Mouse (Mus musculus) ovary, postnatal 14 days (tissue): ENCODE results near the gene Tenm3.

ENCODE experiments used
- DNase-seq: peaks from one replicate; pipeline ENCODE4 v3.0.0; 2022; ENCODE audit warnings: low spot score

The Tenm3 gene

DNA sequence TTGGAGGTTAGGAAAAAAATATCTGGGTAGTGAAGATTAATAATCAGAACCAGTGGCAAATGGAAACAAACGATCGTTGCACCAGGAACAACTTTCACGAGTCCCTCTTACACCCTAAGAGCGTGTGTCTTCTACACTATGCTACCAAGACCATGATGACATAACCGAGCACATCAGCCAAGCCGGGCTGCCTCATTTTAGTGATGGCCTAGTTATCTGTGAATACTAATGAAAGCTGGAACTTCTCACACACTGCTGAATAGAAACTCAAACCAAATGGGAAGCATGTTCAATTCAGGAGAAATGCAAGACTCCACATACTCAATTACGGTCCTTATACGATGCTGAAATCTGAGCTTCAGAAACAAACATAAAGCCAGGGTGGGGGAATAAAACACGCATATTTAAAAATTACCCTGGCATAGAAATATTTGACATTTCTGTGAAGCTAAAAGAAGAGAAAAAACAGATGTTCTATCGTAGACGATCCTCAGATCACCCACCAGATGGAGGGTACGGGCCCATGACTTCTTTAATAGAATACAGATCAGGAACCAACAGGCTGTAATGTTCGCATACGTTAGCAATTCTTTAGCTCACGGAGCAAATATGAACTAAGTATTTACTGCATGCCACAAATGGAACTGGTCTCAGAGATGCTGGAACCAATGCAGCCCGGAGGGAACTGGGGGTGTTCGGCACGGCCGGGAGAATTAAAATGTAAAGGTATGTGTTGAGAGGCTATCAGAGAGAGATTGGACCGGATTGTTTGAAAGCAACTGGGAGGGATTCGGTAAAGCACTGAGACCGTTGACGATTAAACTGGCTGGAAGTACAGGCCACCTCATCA, 393.1 kb downstream of the Tenm3 start:
- no peak for DNase-seq

DNA sequence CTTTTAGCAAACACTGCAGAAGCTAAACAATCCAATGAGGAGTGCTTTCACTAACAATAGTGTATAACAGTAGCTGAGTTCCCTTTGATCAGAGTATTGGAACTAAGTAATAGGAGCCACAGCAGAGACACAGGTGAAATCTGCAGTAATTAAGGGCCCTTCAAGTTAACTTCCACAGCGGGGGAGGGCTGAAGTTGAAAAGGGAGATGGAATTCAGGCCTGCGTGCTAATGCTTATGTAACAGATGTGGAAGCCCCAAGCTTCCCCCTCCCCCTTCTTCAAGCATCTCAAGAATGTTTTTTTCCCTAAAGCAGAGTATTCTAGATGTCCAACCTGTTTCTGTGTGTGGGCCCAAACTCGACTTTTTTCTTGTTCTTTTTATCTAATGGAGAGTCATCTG, 394.1 kb downstream of the Tenm3 start:
- no peak for DNase-seq

DNA sequence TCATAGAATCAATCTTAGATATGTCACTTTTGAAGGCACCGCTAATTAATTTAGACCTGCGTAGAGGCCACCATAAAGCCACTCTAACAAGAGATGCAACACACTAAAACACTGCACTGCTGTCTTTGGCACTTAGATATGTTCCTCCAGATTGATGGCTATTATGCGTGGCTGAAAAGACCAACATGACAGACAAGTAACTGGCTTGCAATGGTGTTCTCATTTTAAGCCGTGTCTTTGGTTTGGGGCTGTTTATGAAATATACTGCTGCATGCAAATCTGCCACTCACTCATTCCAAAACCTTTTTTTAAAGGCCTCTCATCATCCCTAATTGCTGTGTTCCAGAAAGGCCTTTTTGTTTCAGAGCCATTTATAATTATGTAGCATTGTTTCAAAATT, 398.1 kb downstream of the Tenm3 start:
- DNase-seq = no peak

DNA sequence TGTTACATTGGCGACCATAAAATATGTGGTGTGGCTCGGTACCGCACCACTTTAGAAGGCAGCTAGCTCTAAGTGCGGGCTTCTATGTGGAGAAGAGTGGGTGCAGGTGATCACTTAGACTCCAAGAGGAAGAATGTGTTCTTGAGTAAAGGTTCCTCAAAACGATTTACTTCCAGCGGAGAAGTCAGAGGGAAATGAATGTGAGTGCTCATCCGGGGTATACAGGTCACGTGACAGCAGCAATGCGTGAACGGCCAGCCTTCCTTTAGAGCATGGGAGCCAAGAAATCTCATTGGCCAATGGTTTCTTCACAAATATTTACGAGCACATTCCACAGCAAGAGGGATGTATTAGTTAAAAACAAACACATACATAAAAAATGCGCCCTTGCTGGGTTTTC, 404.3 kb downstream of the Tenm3 start:
- DNase-seq = no peak

DNA sequence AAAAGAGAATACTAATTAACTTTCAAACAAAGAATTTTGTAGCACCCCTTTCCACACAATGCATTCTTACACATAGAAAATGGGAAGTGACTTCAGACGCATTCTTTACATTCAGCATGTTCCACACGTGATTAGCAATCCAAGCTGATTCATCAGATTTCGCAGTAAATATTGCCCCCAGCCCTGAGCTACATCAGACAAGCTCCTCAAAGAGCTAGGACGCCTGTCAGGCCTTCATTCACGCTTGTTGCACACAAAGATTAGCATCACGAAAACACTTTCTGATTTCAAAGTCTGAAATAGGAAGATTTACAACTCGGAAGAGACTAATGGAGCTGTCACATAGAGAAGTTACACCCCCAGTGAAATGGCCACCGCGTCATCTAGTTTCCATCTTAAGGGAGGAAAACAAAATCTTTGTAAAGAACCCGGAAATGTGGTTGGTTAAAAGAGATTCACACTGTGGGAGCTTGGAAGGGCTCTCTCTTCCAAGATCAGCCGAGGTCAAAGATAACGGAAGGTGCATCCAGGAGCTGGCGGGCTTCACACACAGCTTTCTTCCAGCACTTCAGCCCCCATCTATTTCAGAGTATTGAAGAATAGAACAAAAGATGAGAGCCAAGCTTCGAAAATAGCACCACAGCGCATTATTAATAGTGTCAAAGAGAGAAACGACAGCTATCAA, 406.1 kb downstream of the Tenm3 start:
- no peak for DNase-seq

DNA sequence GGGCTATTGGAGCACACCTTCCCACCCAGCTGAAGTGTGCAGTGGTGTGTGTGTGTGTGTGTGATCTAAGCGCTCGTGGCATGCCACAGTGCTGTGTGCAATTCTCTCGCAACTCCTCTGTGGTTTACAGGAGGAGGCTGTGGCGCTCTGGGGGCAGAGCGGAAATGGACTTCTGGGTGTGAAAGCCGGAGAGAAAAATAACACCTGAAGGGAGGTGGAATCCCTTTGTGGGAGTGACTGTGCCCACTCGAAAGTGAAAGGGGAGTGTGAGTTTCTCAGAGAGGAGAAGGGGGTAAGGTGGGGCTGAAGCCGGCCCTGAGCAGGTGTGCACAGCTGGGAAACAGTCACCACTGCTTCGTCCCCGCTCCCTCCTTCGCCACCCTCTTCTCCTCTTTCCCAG, 418.6 kb downstream of the Tenm3 start:
- DNase-seq = no peak

DNA sequence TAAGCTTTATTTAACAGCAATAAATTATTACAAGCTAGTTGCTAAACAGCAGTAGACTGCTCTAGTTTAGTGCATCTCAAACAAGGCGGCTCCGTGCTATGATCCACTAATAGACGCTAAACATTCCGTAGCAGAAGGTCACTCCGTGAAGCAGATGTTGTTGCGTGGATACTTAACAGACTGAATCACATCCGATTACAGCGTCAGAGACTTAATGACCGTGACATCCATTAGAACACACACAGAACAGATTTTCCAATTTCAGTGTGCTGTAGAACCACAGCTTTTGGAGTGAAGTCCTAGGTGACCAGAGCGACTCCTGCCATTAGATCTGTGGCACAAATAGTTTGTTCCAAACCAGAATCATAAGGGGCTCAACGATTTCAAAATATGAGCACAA, 426.0 kb downstream of the Tenm3 start:
- no peak for DNase-seq

DNA sequence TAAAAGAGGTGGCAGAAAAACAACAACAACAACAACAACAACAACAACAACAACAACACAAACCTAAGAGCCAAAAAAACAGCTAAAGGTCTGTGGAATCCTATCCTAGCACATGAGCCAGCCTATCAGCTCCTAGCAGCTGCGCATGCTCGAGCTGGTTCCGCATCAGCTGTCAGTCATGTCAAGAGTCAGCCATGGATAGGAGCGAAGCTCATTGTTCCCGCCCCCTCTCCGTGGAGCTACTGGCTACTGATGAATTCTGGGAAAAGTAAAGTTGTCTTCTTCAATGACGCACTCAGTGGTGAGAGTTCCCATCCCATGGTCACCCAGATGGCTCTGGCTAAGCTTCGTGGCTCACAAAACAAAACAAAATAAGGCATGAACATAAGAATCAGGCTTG, 432.8 kb downstream of the Tenm3 start:
- no peak for DNase-seq

DNA sequence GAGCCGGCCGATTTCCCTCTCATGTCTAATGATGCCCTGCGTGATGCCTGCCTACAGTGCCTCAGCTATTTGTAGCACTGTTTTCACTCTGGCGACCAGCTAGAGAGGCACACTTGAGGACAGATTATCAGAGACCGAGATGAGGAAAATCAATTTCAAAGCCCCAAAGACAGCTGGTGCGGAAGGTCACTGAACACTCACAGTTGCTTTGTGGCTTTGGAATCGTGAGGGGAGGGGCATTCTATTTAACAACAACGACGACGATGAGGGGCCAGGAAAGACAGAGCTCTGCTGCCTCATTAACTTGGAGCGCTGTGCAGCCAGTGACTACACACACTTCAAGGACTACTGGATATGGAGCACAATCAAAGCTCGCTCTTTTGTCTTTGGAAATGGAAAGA, 443.2 kb downstream of the Tenm3 start:
- DNase-seq = no peak

DNA sequence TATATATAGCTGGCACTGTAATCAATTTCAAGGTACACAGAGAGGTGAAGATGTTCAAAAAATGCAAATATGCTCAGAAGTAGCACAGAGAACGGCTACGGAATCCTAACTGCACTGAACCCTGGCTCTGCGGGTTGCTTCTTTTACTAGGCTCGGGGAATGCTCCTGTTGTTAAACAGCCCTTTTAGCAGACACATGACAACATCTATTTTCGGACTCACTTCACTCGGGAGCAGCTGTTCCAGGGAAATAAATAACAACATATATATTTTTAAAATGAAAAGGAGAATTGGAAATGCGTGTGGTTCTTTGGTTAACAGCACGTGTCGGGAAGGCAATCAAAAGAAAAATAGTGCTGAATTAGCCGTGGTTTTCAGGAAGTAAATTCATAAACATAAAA, 457.9 kb downstream of the Tenm3 start:
- DNase-seq = no peak

DNA sequence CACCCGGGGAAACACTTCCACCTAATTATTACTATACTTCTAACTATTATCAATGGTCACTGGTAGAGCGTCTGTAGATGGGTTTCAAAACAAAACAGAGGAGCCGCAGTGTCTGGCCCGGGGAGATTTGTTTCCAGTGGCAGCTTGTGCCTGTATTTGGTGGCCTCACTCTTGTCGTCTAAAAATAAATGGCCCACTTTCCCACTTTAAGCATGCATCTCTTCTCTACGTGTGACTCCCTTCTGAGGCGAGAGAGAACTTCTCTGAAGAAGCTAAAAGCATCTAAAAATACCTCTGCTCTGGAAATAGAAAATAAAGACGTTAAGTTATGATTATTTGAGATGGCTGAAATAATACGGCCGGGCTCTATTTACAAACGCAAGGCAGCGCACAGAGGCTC, 463.7 kb downstream of the Tenm3 start:
- DNase-seq = no peak

DNA sequence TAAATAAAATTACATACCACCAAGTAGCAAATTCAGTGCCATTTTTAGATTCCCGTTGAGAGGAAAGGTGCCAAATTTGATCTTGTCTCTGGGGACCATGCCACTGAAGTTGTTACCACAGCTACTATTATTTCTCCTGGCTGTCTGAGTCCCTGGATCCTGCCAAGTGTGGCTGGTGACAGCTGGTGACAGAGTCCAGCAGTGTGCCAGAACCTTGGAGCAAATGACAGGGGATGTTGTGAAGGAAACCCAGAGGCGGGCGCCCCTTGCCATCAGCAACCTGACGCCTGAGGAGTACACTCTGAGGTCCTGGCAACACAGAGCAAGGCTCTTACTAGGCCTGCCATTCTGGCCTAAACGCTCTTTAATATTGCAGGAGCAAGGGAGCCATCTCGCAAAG, 467.0 kb downstream of the Tenm3 start:
- no peak for DNase-seq

DNA sequence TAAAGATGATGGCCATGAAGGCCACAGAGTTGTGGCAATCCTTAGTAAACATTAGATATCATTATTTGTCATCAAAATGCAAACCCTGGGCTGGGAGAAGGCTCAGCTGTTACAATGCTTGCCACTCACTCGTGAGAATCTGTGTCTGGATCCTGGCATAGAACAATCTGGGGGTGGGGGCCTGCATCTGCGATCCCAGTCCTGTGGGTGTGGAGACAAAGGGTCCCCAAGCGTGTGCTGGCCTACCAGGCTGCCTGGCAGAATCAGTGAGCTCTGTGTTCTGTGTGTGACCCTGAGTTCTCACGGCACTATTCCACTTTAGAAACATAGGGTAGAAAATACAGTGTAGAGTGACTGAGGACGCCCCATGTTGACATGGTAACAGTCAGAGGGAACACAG, 468.6 kb downstream of the Tenm3 start:
- no peak for DNase-seq

DNA sequence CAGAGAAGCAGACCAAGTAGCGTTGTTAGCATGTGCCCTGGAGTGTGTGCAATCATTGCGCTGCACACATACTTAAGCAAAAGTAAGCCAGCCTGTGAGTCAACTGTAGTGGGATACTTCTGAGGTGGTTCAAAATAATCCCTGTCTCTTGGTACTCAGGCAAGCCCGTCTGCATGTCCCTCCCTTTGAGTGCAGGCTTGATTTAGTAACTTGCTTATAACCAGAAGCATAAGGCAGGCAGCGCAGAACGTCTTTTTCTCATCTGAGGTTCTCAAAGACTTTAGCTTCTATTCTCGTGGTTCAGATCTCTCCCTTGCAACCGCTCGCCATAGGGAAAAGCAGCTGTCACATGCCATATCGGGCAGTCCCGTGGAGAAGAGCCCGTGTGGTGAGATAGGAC, 470.3 kb downstream of the Tenm3 start:
- no peak for DNase-seq

DNA sequence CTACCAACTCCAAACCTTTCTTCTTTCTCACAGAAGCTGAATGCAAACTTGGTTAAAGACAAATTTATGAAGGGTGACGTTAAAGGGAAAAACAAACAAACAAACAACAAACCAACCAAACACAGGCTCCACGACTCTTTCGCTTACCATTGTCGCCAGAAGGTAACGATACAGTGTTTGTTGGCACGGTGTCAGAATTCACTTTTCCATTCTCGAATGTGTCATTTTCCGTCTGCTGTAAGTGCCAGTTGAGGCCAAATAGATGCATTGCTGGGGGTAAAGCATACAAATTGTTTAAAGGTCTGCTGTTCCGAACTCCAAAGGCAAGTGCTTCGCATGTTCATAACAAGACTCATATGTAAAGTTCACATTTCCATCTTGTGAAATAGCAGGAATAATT, 476.6 kb downstream of the Tenm3 start:
- DNase-seq = no peak

DNA sequence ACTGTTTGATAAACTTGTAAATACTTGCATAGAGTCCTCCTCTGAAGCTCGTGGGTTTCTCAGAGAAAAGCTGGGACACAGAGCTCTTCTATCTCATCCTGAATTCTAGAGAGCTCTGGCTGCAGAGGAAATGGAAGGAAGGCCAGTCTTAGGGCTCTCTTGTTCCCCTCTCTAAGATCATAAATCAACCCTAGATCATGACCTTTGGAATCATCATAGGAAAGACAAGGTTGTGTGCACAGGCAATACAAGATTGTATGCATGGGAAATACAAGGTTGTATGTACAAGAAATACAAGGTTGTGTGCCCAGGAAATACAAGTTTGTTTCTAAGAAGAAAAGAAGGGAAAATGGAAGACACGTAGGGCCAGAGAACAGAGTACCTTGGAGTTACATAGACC, 486.9 kb downstream of the Tenm3 start:
- no peak for DNase-seq

DNA sequence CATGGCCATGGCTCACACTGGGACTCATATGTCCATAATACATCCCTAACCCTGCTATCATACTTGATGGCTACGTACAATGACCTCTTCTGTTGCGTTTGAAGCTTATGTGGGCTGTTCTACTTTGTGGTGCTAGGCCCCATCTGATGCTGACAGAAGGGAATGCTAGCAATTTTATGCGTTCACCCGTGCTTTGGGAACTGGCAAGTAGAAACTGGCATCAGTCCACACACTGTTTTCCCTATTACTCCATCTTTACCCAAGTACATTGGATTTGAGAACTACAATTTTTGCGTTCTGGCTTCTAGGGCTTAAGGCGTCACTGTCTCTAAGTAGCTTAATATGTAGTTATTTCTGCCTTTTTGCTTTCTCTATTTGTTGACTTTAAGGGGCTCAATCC, 490.3 kb downstream of the Tenm3 start:
- DNase-seq = no peak

DNA sequence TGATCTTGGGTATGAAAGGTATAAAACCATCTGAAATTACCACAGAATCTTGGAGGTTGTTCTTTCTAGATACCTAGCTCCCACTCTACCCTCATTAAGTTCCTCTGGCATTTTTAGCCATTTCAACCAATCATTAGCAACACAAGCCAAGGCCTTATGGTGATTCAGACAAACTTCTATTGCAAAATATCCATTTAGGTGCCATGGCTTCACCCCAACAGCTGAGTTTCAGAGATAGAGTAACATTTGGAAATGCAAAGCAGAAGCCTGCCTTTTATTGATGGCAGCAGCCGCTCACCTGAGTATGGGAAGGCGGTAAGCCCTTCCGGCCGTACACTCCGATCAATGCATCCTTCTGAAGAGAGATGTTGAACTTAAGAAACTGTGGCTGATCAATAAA, 494.9 kb downstream of the Tenm3 start:
- DNase-seq = no peak

DNA sequence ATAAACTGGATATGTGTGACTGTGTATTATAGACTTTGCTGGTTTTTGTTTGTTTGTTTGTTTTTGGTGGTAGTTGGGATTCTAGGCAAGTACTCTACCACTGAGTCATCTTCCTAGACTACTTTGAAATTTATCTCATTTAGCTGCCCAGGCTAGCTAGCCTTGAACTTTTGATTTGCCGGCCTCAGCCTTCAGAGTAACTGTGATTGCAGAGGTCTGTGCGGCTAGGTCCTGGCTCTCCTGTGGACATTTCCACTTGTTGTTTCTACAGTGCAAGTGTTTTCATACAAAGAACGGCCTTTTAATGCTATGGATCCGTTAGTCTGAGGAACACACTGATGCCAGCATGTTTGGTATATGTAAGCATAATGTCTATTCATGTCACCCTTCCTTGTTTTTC, 495.4 kb downstream of the Tenm3 start:
- no peak for DNase-seq

DNA sequence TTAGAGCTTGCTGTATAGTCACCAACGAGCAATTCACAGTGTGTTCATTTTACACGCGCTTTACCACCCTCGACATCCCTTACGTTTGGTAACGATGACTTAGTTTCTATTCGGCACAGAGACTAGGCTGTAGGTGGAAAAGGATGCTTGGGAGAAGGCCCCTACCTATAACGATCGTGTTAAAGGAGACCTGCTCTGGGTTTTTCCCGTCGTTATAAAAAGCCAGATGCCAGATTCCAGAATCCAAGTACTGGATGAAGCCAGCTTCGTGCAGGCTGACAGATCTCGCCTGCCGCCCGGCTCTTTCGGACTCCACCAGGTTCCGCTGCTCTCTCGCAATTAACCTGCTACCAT, 500.7 kb downstream of the Tenm3 start:
- no peak for DNase-seq

DNA sequence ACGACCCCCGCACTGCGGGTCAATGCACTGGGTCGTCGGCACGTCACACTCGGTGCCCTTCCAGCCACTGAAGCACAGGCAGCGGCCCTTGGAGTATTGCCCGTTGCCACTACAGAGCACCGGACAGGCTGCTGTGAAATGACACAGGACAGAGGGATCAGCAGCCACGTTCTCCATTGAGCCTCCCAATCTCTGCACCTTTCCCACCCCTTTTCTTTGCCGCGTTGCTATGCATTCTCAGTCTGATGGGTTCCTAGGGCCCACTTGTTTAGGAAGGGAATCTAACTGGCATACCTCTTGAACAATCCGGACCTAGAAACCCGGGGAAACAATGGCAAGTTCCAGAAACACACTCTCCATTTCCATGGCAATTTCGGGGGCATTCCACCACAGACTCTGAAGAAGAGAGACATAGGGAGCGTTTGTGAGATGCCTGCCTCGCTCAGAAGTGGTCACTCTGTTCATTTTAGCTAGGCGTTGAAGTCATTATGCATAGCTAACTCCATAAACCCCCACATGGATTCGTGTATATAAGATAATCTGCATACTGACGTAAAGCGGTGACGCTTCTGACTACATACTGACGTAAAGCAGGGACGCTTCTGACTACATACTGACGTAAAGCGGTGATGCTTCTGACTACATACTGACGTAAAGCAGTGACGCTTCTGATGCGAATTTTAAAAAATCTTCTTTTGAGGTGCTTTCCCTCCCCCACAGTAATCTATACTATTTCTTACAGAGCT, 501.3 kb downstream of the Tenm3 start:
- no peak for DNase-seq

DNA sequence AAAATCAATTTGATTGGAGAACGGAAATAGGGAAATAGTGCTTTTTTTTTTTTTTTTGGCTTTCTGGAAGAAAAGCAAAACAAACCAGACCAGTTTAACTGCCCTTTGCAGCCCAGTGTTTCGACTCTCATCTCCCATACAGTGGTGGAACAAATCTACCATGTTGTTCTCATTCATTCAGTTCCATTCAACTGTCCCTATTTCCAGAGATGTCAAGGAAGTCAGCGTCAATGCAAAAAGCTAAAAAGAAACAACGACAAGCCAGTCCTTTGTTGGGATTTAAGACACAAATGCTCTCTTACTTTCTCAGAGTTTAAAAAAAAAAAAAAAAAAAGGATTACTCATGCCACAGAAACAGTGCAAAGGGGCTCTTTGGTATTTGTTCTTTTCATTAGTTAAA, 502.1 kb downstream of the Tenm3 start:
- DNase-seq = no peak

DNA sequence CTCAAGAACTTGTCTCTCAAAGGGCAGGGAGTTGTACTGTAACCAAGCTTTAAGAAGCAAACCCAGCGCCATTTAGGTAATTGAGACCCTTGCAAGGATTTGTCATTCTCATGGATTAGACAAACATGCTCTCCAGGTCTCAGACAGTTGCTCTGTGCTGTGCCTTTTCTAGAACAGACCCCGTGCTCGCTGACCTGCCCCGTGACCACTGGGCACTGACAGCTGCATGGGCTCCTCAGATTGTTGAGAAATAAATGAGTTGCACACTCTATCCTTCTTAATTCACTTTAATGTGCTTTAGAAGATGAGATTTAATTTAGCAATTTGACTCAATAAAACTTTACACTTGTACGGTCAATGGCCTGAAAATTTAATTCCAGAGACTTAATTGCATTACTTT, 502.5 kb downstream of the Tenm3 start:
- DNase-seq = no peak
